Comparison of ENCODE assay signal across 8 mouse cellular contexts in genomic region chr12:86905203-86905602, GRCm38 (mm10). TPM values are rescaled to one million over a fixed set of nuclear protein-coding genes. Genes with fewer than 3 reads are reported as not detected.
DNase-seq lines count a peak whose midpoint lies in the region; ATAC-seq and TF ChIP-seq lines count a peak whose summit lies in the region.

No protein-coding gene starts in this region.

- DNase-seq in kidney, adult 18-20 months = peak; percentile 60
- DNase-seq in ES-CJ7 (ENCODE audit: low read depth, low spot score) = peak; percentile 86
- peak; percentile 21 for DNase-seq in c-Kit-negative CD71-positive TER-119-positive erythroid progenitor cells, embryonic 14.5 days (ENCODE audit: low read depth, low spot score)
- DNase-seq in heart, adult 8-10 months (ENCODE audit: low spot score) = peak; percentile 63
- peak; percentile 81 for DNase-seq in lung, embryonic 14.5 days
- peak; percentile 32 to 66 for DNase-seq in thymus, postnatal 10 days (ENCODE audit: low spot score in 2 of 2)
- no peak for DNase-seq in ovary, postnatal 10 days (ENCODE audit: low spot score)

- no peak overlapping the region for H3K9ac ChIP-seq in kidney, embryonic 14.5 days (ENCODE audit: low read depth, low read length)
- H3K9ac ChIP-seq in lung, embryonic 14.5 days = no peak overlapping the region

- ATAC-seq in kidney, embryonic 14.5 days (ENCODE audit: low FRiP score, low TSS enrichment) = no peak
- ATAC-seq in lung, embryonic 14.5 days (ENCODE audit: insufficient read depth) = peak; percentile 13; the same call in 1 of the 2 replicates

- H3K27me3 ChIP-seq in kidney, embryonic 14.5 days (ENCODE audit: control insufficient read depth, insufficient read depth, low read length) = no peaks in the 10 kb centered on the region
- no peaks in the 10 kb centered on the region for H3K27me3 ChIP-seq in lung, embryonic 14.5 days (ENCODE audit: insufficient read depth, low read length)

- H3K9me3 ChIP-seq in kidney, embryonic 14.5 days (ENCODE audit: control insufficient read depth, low read length) = no peaks in the 10 kb centered on the region
- H3K9me3 ChIP-seq in lung, embryonic 14.5 days (ENCODE audit: low read depth, low read length) = no peaks in the 10 kb centered on the region

- no peak overlapping the region for H3K4me2 ChIP-seq in kidney, embryonic 14.5 days (replicated peaks; ENCODE audit: low read depth, low read length)
- no peak overlapping the region for H3K4me2 ChIP-seq in lung, embryonic 14.5 days

- H3K36me3 ChIP-seq in kidney, embryonic 14.5 days (ENCODE audit: control insufficient read depth, insufficient read depth, low read length) = no peaks in the 10 kb centered on the region
- no peaks in the 10 kb centered on the region for H3K36me3 ChIP-seq in lung, embryonic 14.5 days (ENCODE audit: insufficient read depth)

- H3K27ac ChIP-seq in kidney, embryonic 14.5 days (ENCODE audit: low read depth, low read length) = no peak overlapping the region
- no peak overlapping the region for H3K27ac ChIP-seq in lung, embryonic 14.5 days (ENCODE audit: low read depth)

- no peak overlapping the region for H3K4me3 ChIP-seq in kidney, embryonic 14.5 days (ENCODE audit: low read length)
- H3K4me3 ChIP-seq in lung, embryonic 14.5 days (ENCODE audit: low read depth, low read length) = no peak overlapping the region

- H3K4me1 ChIP-seq in kidney, embryonic 14.5 days (ENCODE audit: control insufficient read depth, insufficient read depth, low read length) = peaks cover 5% of the 10 kb centered on the region; the same call in 1 of the 2 replicates
- peaks cover 3% of the 10 kb centered on the region for H3K4me1 ChIP-seq in lung, embryonic 14.5 days (ENCODE audit: insufficient read depth)

- peak; percentile 87 for TF ChIP-seq CTCF in lung, embryonic 14.5 days (IDR thresholded peaks at IDR 0.05; ENCODE audit: low read depth)

- WGBS in kidney, embryonic 14.5 days = 16% methylated on average over 4 of the region's 4 CpGs
- WGBS in lung, embryonic 14.5 days = 14% methylated on average over 4 of the region's 4 CpGs

RNA-seq across cellular contexts. Expression of gene Irf2bpl, which starts 20.6 kb away (rescaled TPM):
- 25.8 and 34.8 TPM in 2 replicates for polyA plus RNA-seq in kidney, embryonic 14.5 days (2014; fragmentation: Nextera tagmentation; extraction: Ambion mirVana)
- 10 to 100 TPM; 26.2 to 30.4 (median 27.8) TPM for total RNA-seq in heart, adult 8-10 months (2022)
- polyA plus RNA-seq in lung, embryonic 14.5 days (2014; fragmentation: Nextera tagmentation; extraction: Ambion mirVana) = 44.6 and 44.8 TPM in 2 replicates

RNA-seq across cellular contexts. Expression of gene Cipc, which starts 41.6 kb away (rescaled TPM):
- 12.6 and 30.4 TPM in 2 replicates for polyA plus RNA-seq in kidney, embryonic 14.5 days (2014; fragmentation: Nextera tagmentation; extraction: Ambion mirVana)
- total RNA-seq in heart, adult 8-10 months (2022) = 10 to 100 TPM; 42.4 to 53.8 (median 48.3) TPM
- polyA plus RNA-seq in lung, embryonic 14.5 days (2014; fragmentation: Nextera tagmentation; extraction: Ambion mirVana) = 22.4 and 24.3 TPM in 2 replicates
